Mouse (Mus musculus) CH12.LX (cell line): ENCODE results near the gene Serpinc1. TPM values are rescaled to one million over a fixed set of nuclear protein-coding genes. Genes with fewer than 3 reads are reported as not detected.
A peak's percentile ranks its signal among the peaks of the same experiment; 100 is the strongest.

Experiments used
- DNase-seq: peaks from one replicate; pipeline ENCODE4 v3.0.0-alpha.2; 2013; ENCODE audit errors: extremely low read depth
- H3K27ac ChIP-seq: 2 replicates; pipeline ENCODE4 v1.5.1; 2012; ENCODE audit warnings: low read depth, mild to moderate bottlenecking, control low read depth, moderate library complexity; ENCODE audit not compliant: insufficient read depth
- H3K27me3 ChIP-seq: replicated peaks from 2 replicates; pipeline ENCODE3; 2012; ENCODE audit warnings: inconsistent platforms
- H3K36me3 ChIP-seq, 2 experiments: replicated peaks in 1 of 2; 2 replicates each; pipeline versions ENCODE3 to v1.6.1; 2012; ENCODE audit warnings: inconsistent platforms in 1 of 2, low read length in 1 of 2, mild to moderate bottlenecking in 1 of 2, mixed read lengths in 1 of 2, moderate library complexity in 1 of 2; ENCODE audit not compliant: control insufficient read depth in 1 of 2, insufficient read depth in 1 of 2
- H3K4me1 ChIP-seq, 2 experiments: 2 replicates each; pipeline ENCODE4 v1.6.1; 2012; ENCODE audit warnings: inconsistent platforms in 1 of 2, moderate library complexity in 1 of 2; ENCODE audit not compliant: insufficient read depth in 2 of 2, control insufficient read depth in 1 of 2
- H3K4me2 ChIP-seq: 2 replicates; pipeline ENCODE4 v1.6.1; 2012; ENCODE audit warnings: low read depth, mild to moderate bottlenecking, control low read depth; ENCODE audit not compliant: poor library complexity, insufficient read depth, severe bottlenecking
- H3K4me3 ChIP-seq, 3 experiments: fragments of 150-350 bp in 1 of 3; sonication (generic) in 1 of 3; replicated peaks in 1 of 3; 2 replicates each; pipeline versions ENCODE3 to v1.5.1; 2011 to 2012; ENCODE audit warnings: low read depth in 2 of 3, low read length in 2 of 3, mild to moderate bottlenecking in 2 of 3, moderate library complexity in 2 of 3, control low read depth in 1 of 3, improper control_type of control experiment in 1 of 3, inconsistent platforms in 1 of 3, mixed read lengths in 1 of 3; ENCODE audit not compliant: poor library complexity in 1 of 3
- H3K79me2 ChIP-seq: replicated peaks from 2 replicates; pipeline ENCODE4 v1.6.1; 2012; ENCODE audit warnings: mild to moderate bottlenecking, moderate library complexity; ENCODE audit not compliant: control insufficient read depth, poor library complexity, insufficient read depth, severe bottlenecking; ENCODE audit errors: extremely low read depth
- H3K9ac ChIP-seq: 2 replicates; pipeline ENCODE4 v1.6.1; 2012; ENCODE audit warnings: low read depth, mild to moderate bottlenecking, control low read depth, moderate library complexity; ENCODE audit not compliant: insufficient read depth
- H3K9me3 ChIP-seq: replicated peaks from 2 replicates; pipeline ENCODE3; 2012; ENCODE audit warnings: low read length, inconsistent platforms, mixed read lengths
- BHLHE40 ChIP-seq: IDR thresholded peaks from 2 replicates; pipeline ENCODE4 v1.6.1; 2011; ENCODE audit warnings: mild to moderate bottlenecking, low read depth, low read length, improper control_type of control experiment
- CHD1 ChIP-seq: IDR thresholded peaks from 2 replicates; pipeline ENCODE4 v1.6.1; 2012; ENCODE audit warnings: low read depth, low read length, improper control_type of control experiment, inconsistent platforms
- CHD2 ChIP-seq: IDR thresholded peaks from 2 replicates; pipeline ENCODE4 v1.6.1; 2011; ENCODE audit warnings: low read length, improper control_type of control experiment
- CTCF ChIP-seq, 2 experiments: IDR thresholded peaks in 1 of 2; conservative IDR thresholded peaks in 1 of 2; 2 replicates each; pipeline ENCODE4 v1.5.1; 2011 to 2012; ENCODE audit warnings: low read depth in 2 of 2, low read length in 2 of 2, improper control_type of control experiment in 1 of 2, inconsistent platforms in 1 of 2, mild to moderate bottlenecking in 1 of 2, moderate library complexity in 1 of 2
- E2F4 ChIP-seq: IDR thresholded peaks from 2 replicates; pipeline ENCODE4 v1.6.1; 2011; ENCODE audit warnings: low read depth, low read length, improper control_type of control experiment; ENCODE audit not compliant: insufficient replicate concordance
- GABPA ChIP-seq: IDR thresholded peaks from 2 replicates; pipeline ENCODE4 v1.6.1; 2012; ENCODE audit warnings: low read depth, low read length, improper control_type of control experiment, inconsistent platforms; ENCODE audit not compliant: insufficient replicate concordance
- HCFC1 ChIP-seq: IDR thresholded peaks from 2 replicates; pipeline ENCODE4 v1.6.1; 2012; ENCODE audit warnings: low read depth, mild to moderate bottlenecking, inconsistent platforms, low read length, improper control_type of control experiment
- IRF4 ChIP-seq: IDR thresholded peaks from 2 replicates; pipeline ENCODE4 v1.6.1; 2014; ENCODE audit warnings: low read depth, mild to moderate bottlenecking, inconsistent platforms, low read length, improper control_type of control experiment
- JUND ChIP-seq: conservative IDR thresholded peaks from 2 replicates; pipeline ENCODE4 v1.6.1; 2011; ENCODE audit warnings: low read depth, low read length, improper control_type of control experiment
- KAT2A ChIP-seq: IDR thresholded peaks from 2 replicates; pipeline ENCODE4 v1.6.1; 2012; ENCODE audit warnings: low read length, improper control_type of control experiment, inconsistent platforms; ENCODE audit not compliant: insufficient replicate concordance
- MAFK ChIP-seq: IDR thresholded peaks from 2 replicates; pipeline ENCODE4 v1.6.1; 2011; ENCODE audit warnings: low read length, improper control_type of control experiment; ENCODE audit not compliant: insufficient replicate concordance
- MAX ChIP-seq: IDR thresholded peaks from 2 replicates; pipeline ENCODE4 v1.6.1; 2011; ENCODE audit warnings: low read length, improper control_type of control experiment
- MAZ ChIP-seq: IDR thresholded peaks from 2 replicates; pipeline ENCODE4 v1.6.1; 2012; ENCODE audit warnings: low read depth, mild to moderate bottlenecking, inconsistent platforms, low read length, improper control_type of control experiment, moderate library complexity
- MEF2A ChIP-seq: IDR thresholded peaks from 2 replicates; pipeline ENCODE4 v1.6.1; 2014; ENCODE audit warnings: low read depth, mild to moderate bottlenecking, inconsistent platforms, low read length, improper control_type of control experiment, borderline replicate concordance
- MXI1 ChIP-seq: IDR thresholded peaks from 2 replicates; pipeline ENCODE4 v1.6.1; 2011; ENCODE audit warnings: mild to moderate bottlenecking, low read depth, low read length, improper control_type of control experiment
- NRF1 ChIP-seq: IDR thresholded peaks from 2 replicates; pipeline ENCODE4 v1.6.1; 2014; ENCODE audit warnings: low read depth, mild to moderate bottlenecking, inconsistent platforms, low read length, improper control_type of control experiment, moderate library complexity
- POLR2AphosphoS2 ChIP-seq: IDR thresholded peaks from 2 replicates; pipeline ENCODE4 v1.6.1; 2011; ENCODE audit warnings: low read depth, low read length, improper control_type of control experiment
- RAD21 ChIP-seq: IDR thresholded peaks from 2 replicates; pipeline ENCODE4 v1.6.1; 2011; ENCODE audit warnings: low read depth, mild to moderate bottlenecking, low read length, improper control_type of control experiment, moderate library complexity
- SMC3 ChIP-seq: IDR thresholded peaks from 2 replicates; pipeline ENCODE4 v1.6.1; 2011; ENCODE audit warnings: low read depth, low read length, improper control_type of control experiment
- TBP ChIP-seq: conservative IDR thresholded peaks from 2 replicates; pipeline ENCODE4 v1.6.1; 2011; ENCODE audit warnings: low read depth, low read length, improper control_type of control experiment
- TCF12 ChIP-seq: IDR thresholded peaks from 2 replicates; pipeline ENCODE4 v1.6.1; 2014; ENCODE audit warnings: low read depth, mild to moderate bottlenecking, inconsistent platforms, low read length, improper control_type of control experiment
- USF2 ChIP-seq: conservative IDR thresholded peaks from 2 replicates; pipeline ENCODE4 v1.6.1; 2011; ENCODE audit warnings: low read depth, low read length, improper control_type of control experiment
- ZKSCAN1 ChIP-seq: IDR thresholded peaks from 2 replicates; pipeline ENCODE4 v1.6.1; 2012; ENCODE audit warnings: low read depth, inconsistent platforms, low read length, improper control_type of control experiment, borderline replicate concordance
- dilution Hi-C: fragments of 300-500 bp; cut with MboI; formaldehyde crosslinking; loops from 2 replicates; pipeline ENCODE4 v1.14.3; 2020; ENCODE audit warnings: low sequenced_read_pairs; ENCODE audit not compliant: extremely low pct_unique_long_range_greater_than_20kb, extremely low pct_ligation_motif_present
- in situ Hi-C: fragments of 300-500 bp; cut with MboI; formaldehyde crosslinking; loops from 3 replicates; pipeline ENCODE4 v1.14.3; 2019; ENCODE audit warnings: low sequenced_read_pairs, low pct_ligation_motif_present, low pct_unique_long_range_greater_than_20kb, mixed read lengths
- polyA plus RNA-seq: library from polyadenylated mRNA; unstranded; fragments of >175 nt; gene quantifications from 2 replicates; pipeline ENCODE4 v1.2.1, GENCODE M21; 2012; ENCODE audit warnings: low read depth; ENCODE audit not compliant: insufficient read length
- total RNA-seq, 2 experiments: library from RNA; depleted of rRNA; stranded (reverse); fragments of 300-350 nt in 1 of 2; fragments of >200 nt in 1 of 2; gene quantifications; 2 replicates each; pipeline ENCODE4 v1.2.3; 2012 to 2014

The Serpinc1 gene
- total and polyA plus RNA-seq, 3 experiments: 149 to 204 (median 202) TPM

DNA sequence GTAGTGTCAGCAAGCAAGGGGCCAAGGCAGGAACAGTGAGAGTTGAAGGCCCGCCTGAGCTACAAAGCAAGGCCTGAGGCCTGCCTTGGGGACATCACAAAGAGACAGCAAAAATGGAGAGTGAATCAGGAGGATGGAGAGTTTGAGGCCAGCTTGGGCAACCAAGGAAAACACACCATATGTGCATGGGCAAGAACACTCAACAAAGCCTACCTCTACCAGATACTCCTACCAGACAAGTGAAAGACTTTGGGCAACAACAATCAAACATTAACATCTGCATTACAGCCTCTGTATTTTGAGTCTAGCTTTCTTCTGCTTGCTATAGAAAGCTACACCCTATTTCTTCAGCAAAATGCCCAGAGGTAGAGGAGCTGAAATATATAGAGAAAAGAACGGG, 29.7 kb downstream of the Serpinc1 start:
- TF ChIP-seq GABPA (no peak), NRF1 (no peak), MAX (no peak), USF2 (no peak), POLR2AphosphoS2 (peak; percentile 63; the same call in 1 of the 2 replicates), CHD2 (no peak), JUND (no peak), MAZ (no peak)
- in situ Hi-C loops (no loop called here), dilution Hi-C loops (no loop called here)
- no peak for DNase-seq
- H3K79me2 ChIP-seq: 0 out of 2 replicates have a peak, but pooled peaks cover 3% of the 10 kb centered on the region
- peaks cover 37 to 72% of the 10 kb centered on the region in 2 experiments for H3K36me3 ChIP-seq
- H3K4me1 ChIP-seq: peaks cover 0 to 8% of the 10 kb centered on the region in 2 experiments; a peak in 1 of 4 replicates
- no peaks in the 10 kb centered on the region for H3K27me3 ChIP-seq
- no peak overlapping the region for H3K4me2 ChIP-seq
- H3K9ac ChIP-seq: no peak overlapping the region
- no peaks in the 10 kb centered on the region for H3K9me3 ChIP-seq
- no peak overlapping the region for H3K27ac ChIP-seq
- H3K4me3 ChIP-seq: no peak overlapping the region

DNA sequence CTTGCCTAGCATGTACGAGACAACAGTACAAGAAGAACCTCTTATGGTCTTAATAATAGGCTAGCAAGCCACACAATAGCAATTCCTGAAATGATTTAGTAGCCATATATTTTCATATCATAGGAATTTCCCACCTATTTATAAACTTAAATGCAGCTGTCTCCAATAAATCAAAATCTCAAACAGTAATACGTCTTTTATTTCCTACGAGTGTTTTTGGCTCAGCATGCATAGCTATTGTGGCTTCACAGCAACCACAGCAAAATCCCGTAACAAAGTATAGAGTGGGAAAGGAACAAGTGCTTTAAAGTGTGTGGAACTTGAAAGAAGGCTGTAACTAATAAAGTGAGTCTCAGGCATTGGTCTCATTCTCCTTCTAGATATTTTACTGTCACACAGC, 32.1 kb downstream of the Serpinc1 start:
- H3K36me3 ChIP-seq: peaks cover 17 to 53% of the 10 kb centered on the region in 2 experiments
- H3K27ac ChIP-seq: no peak overlapping the region
- 0 out of 2 replicates have a peak, but pooled peaks cover 3% of the 10 kb centered on the region for H3K79me2 ChIP-seq
- no peak for DNase-seq
- no peak overlapping the region for H3K4me2 ChIP-seq
- no peaks in the 10 kb centered on the region for H3K27me3 ChIP-seq
- no peak overlapping the region for H3K9ac ChIP-seq
- dilution Hi-C loops (no loop called here), in situ Hi-C loops (no loop called here)
- peaks cover 0 to 8% of the 10 kb centered on the region in 2 experiments; a peak in 1 of 4 replicates for H3K4me1 ChIP-seq
- H3K9me3 ChIP-seq: no peaks in the 10 kb centered on the region
- no peak overlapping the region for H3K4me3 ChIP-seq
- TF ChIP-seq KAT2A (no peak), ZKSCAN1 (no peak), MEF2A (no peak), TCF12 (no peak), BHLHE40 (no peak), RAD21 (no peak), SMC3 (no peak), TBP (no peak), CHD1 (no peak), HCFC1 (no peak), IRF4 (no peak), CHD2 (no peak), CTCF (conservative IDR thresholded peaks at IDR 0.05 in 1 of 2, IDR thresholded peaks at IDR 0.05 in 1 of 2; ENCODE audit: low read depth in 2 of 2, low read length in 2 of 2) (no peak), MAFK (no peak), GABPA (no peak), MXI1 (no peak), NRF1 (no peak), E2F4 (no peak)
